Mouse (Mus musculus) lung, adult 2 months (tissue): ENCODE measurements at regions not wholly inside any gene's neighbourhood (a gene's known extent, or its start where the extent isn't known, plus 50 kb on each side); places are given as distances from the start of the nearest gene placed in this dataset.
"Not testable (repeated sequence)": the region's sequence is repeated elsewhere in the genome, so short reads cannot be mapped to it uniquely, and the experiment has no call there.

Experiments
- DNase-seq: peaks from one replicate; pipeline ENCODE4 v3.0.0; 2022
- H3K4me1 ChIP-seq: fragments of 200-500 bp; 2 replicates; pipeline ENCODE4 v1.6.1; 2011; ENCODE audit warnings: low read length; ENCODE audit not compliant: control insufficient read depth, insufficient read depth
- H3K4me3 ChIP-seq: fragments of 200-500 bp; replicated peaks from 2 replicates; pipeline ENCODE3; 2011; ENCODE audit warnings: low read depth, mild to moderate bottlenecking, control low read depth, low read length; ENCODE audit errors: extremely low read depth
- CTCF ChIP-seq: fragments of 200-500 bp; IDR thresholded peaks from 2 replicates; pipeline ENCODE4 v1.5.1; 2011; ENCODE audit warnings: mild to moderate bottlenecking, low read length, control low read depth; ENCODE audit not compliant: insufficient read depth
- POLR2A ChIP-seq: fragments of 200-500 bp; IDR thresholded peaks from 2 replicates; pipeline ENCODE4 v1.6.1; 2011; ENCODE audit warnings: low read depth, mild to moderate bottlenecking, control low read depth, low read length, borderline replicate concordance; ENCODE audit errors: extremely low read depth
- WGBS: fragments of 180-500 bp; shearing (Covaris S2); methylation state at CpG from one replicate; pipeline ENCODE4 v1.1.7; 2018; 5-methylcytosine and 5-hydroxymethylcytosine counted together

DNA sequence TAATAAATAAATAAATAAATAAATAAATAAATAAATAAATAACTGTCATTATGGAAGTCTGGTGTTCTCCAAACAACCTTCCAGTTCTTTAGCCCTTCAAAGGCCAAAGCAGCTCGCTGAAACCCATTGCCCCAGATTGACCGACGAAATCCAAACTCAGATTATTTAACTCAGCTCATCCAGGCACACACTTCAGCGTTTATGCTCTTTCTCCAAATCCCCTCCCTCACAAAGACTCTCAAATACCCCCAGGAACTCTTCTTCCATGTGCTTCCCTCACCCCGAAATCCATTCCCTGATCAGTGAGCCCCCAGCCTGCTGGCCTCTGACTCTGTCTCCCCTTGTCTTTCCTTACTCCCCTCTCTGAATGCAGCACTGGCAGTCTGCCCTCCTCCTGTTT lies 480.8 kb downstream of the Tns1 start:
- TF ChIP-seq POLR2A (no peak), CTCF (no peak)
- no peak overlapping the region for H3K4me3 ChIP-seq
- WGBS, result 81% methylated on average over 5 of the region's 5 CpGs

GRCm38 (mm10) chr1:73642691-73643109 lies 481.5 kb downstream of the Tns1 start:
- DNase-seq, result no peak
- Histone ChIP-seq H3K4me1 (no peaks in the 10 kb centered on the region), H3K4me3 (no peak overlapping the region)
- TF ChIP-seq POLR2A, result no peak
- no peak for TF ChIP-seq CTCF
- 61% methylated on average over 7 of the region's 7 CpGs for WGBS

More for the DNA sequence above, 480.8 kb downstream of the Tns1 start:
- DNase-seq, result no peak
- H3K4me1 ChIP-seq, result no peaks in the 10 kb centered on the region

DNA sequence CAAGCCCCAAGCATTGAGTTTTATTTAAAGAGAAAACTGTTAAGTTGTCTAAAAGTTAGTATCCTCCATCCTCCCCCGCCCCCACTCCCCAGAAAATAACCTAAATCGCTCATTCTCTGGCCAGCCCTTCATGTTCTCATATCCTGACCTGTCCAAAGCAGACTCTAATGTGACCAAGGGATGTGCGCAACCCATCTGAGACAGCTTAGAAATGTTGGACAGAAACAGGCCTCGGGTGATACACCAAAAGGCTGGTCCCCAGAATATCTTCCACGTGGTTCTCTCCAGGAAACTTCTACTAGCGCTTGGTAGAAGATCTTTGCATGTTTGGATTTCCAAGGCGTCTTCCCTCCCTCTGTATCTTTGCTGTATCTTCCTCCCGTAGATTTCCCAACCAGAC lies 482.8 kb downstream of the Tns1 start:
- no peak for DNase-seq
- WGBS, result 91% methylated on average over 8 of the region's 8 CpGs

DNA sequence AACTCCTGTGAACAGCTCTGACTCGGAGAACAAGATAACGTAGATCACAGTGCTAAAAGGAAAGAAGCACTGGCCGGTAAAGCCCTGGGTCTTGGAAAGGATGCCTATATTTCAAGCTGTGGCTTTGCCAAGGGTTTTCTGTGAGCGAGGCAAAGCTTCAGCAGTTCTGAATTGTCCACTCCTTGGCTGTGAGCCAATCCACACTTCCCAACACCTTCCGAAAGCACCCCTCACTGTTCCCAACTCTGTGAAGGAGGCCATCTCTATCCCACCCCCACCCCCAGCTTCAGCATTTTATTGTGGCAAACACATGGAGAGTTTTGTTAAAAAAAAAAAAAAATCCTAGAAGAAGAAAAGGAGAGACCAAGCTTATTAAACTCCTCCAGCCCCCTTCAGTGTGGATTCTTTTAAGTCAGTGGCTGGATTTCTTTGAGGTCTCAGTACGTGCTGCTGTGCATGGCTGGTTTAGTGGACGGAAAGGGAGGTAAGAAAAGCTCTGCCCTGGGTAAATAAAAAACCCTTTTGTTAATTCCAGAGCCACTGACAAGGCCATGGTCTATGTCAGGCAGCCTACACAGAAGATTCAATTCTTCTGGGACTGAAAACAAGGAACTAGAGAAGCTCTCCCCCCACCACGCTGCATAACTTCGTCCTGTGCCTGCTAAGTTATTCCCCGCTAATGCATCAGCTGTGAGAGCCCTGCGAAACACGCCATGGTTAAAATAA lies 483.4 kb downstream of the Tns1 start:
- Histone ChIP-seq H3K4me1 (no peaks in the 10 kb centered on the region), H3K4me3 (no peak overlapping the region)
- no peak for DNase-seq
- TF ChIP-seq POLR2A (no peak), CTCF (no peak)
- 63% methylated on average over 12 of the region's 12 CpGs for WGBS

More for the DNA sequence above, 482.8 kb downstream of the Tns1 start:
- TF ChIP-seq CTCF (no peak), POLR2A (no peak)
- no peaks in the 10 kb centered on the region for H3K4me1 ChIP-seq
- no peak overlapping the region for H3K4me3 ChIP-seq

DNA sequence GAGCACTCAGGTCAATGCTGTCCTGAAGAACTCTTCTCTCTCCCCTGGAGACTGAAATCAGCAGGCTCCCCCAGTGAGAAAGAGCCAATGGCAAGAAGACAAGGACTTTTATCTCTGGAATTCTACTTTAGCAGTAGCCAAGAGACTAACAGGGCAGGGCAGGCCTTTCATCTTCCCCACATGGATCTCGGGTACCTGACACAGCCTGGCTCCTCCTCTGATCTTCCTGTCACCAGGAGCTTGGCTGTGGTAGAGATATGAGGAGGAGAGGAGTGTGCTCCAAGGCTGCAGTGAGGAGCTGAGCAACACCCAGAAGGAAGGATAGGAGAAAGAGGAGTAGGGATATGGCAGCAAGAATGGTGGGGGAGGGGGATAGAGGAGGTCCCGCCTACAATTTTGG lies 488.5 kb downstream of the Tns1 start:
- WGBS, result 57% methylated on average over 2 of the region's 2 CpGs
- H3K4me3 ChIP-seq, result no peak overlapping the region
- no peak for TF ChIP-seq CTCF
- no peak for TF ChIP-seq POLR2A

DNA sequence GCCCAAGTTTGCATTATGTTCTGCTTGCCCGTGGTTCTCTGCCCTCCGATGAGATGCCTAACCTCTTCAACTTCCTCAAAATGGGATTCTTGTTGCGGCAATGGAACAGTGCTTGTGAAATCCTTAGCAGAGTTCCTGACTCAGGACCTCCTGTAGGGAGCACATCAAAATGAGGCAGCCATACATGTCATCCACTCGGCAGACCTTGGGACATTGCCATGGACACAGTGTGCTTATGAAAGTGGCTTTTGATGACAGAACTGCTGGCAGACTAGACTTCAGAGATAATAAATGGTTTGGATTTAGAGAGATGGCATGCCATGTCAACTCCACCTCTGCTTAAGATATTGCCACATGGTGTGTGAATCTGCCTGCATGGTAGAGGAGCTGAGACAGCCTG lies 489.4 kb downstream of the Tns1 start:
- no peak for DNase-seq
- TF ChIP-seq CTCF (no peak), POLR2A (no peak)
- H3K4me3 ChIP-seq, result no peak overlapping the region
- 83% methylated on average over 4 of the region's 4 CpGs for WGBS
- no peaks in the 10 kb centered on the region for H3K4me1 ChIP-seq

More for the DNA sequence above, 488.5 kb downstream of the Tns1 start:
- H3K4me1 ChIP-seq, result no peaks in the 10 kb centered on the region
- no peak for DNase-seq

- no peak for TF ChIP-seq POLR2A
- no peak for TF ChIP-seq CTCF
- Histone ChIP-seq H3K4me1 (no peaks in the 10 kb centered on the region), H3K4me3 (no peak overlapping the region)
- 81% methylated on average over 1 of the region's 1 CpGs for WGBS
- no peak for DNase-seq
These were observed 491.2 kb downstream of the Tns1 start for GRCm38 (mm10) chr1:73633071-73633470.

DNA sequence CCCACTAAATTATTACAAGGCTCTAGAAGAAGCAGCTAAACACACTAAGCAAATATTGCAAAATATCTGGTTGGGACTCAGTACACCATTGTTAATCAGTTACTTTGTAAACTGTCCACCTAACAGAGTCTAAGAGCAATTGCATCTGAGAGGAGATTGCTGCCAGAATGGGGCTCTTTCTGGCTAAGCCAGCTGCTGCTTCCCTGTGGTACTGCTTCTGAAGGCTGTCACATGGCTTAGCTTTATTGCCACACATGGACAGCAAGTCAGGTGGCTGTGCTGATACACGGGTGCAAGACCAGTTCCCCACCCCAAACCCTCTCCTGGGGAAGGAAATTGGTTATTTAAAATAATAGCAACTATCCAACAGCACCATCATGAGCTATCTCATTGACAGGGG lies 493.9 kb downstream of the Tns1 start:
- 3% methylated on average over 1 of the region's 1 CpGs for WGBS
- DNase-seq, result no peak
- Histone ChIP-seq H3K4me3 (no peak overlapping the region), H3K4me1 (no peaks in the 10 kb centered on the region)
- TF ChIP-seq CTCF, result no peak
- no peak for TF ChIP-seq POLR2A

- no peak for DNase-seq
- H3K4me1 ChIP-seq, result no peaks in the 10 kb centered on the region
- WGBS, result 68% methylated on average over 5 of the region's 5 CpGs
- TF ChIP-seq POLR2A (no peak), CTCF (no peak)
- no peak overlapping the region for H3K4me3 ChIP-seq
These were observed 498.9 kb downstream of the Tns1 start for GRCm38 (mm10) chr1:73625365-73625764.

- WGBS, result 91% methylated on average over 5 of the region's 5 CpGs
- not testable (repeated sequence) for H3K4me1 ChIP-seq
These were observed 503.1 kb downstream of the Tns1 start for GRCm38 (mm10) chr1:73621121-73621520.

DNA sequence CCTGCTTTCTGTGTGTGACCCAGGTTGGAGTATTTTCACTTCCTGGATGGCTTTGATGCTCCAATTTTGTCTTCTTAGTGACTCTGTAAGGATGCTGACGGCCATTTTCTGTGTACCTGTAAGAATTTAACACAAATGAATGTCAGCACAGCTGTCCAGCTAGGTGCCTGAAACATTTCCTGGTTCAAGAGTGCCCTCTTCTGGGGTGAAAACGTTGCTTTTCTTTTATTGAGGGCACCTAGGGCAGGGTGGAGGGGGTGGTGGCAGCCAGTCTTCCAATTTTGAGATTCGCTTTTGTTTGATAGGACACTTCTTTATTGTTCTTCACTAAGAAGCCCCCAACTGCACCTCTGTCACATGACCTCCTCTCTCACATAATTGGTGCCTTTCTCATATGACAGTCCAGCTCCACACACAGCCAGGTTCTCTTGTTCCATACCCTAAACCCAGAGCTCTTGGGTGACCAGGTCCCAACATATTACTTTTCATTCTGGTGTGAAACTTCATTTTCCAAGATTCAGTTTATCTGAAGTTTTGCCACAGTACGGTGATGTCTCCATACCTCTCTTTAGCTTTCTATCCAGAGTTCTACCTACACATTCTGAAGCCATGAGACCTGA lies 505.6 kb downstream of the Tns1 start:
- no peak for DNase-seq
- no peaks in the 10 kb centered on the region for H3K4me1 ChIP-seq
- WGBS, result 44% methylated on average over 4 of the region's 4 CpGs
- no peak for TF ChIP-seq CTCF
- TF ChIP-seq POLR2A, result no peak
- H3K4me3 ChIP-seq, result no peak overlapping the region

More at GRCm38 (mm10) chr1:73621121-73621520, 503.1 kb downstream of the Tns1 start:
- not testable (repeated sequence) for DNase-seq, H3K4me3 ChIP-seq
